Mouse (Mus musculus): ENCODE measurements at regions not wholly inside any gene's neighbourhood (a gene's known extent, or its start where the extent isn't known, plus 50 kb on each side); places are given as distances from the start of the nearest gene placed in this dataset.

DNA sequence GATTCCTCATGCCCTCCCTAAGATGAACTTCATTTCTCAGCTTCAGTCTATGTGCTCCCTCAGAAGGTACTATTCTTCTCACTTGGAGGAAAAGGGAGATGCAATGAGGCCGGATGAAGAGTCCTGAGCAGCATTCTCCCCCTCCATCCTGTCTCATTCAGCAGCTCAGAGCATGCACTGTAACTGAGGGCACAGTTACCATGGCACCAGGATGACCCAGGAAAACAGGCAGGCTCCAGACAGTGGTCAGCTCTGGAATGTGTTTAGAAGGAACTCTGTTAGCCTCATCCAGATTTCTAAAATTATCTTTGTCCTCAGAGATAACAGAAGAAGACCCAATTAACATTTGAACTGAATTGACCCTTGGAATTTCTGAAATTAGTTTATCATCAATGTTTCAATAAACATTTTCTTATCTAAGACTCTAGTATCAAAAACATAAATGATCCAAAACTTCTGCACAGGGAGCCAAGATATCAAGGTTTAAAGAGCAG is 148.1 kb upstream of the Slc24a5 start:
- no peak for TF ChIP-seq CTCF (IDR thresholded peaks at IDR 0.05; ENCODE audit: low read depth)
- no peak for TF ChIP-seq EP300 (IDR thresholded peaks at IDR 0.05; ENCODE audit: low read depth)
